Mouse (Mus musculus) liver, postnatal 0 days (tissue): ENCODE results near the gene Apmap. TPM values are rescaled to one million over a fixed set of nuclear protein-coding genes. Genes with fewer than 3 reads are reported as not detected.

ENCODE experiments used
- ATAC-seq: fragments of 200-750 bp; cut with Nextera tagmentation; 2 replicates; pipeline ENCODE4 v1.8.0; 2017; ENCODE audit warnings: mild to moderate bottlenecking, moderate library complexity
- DNase-seq: peaks from one replicate; pipeline ENCODE4 v3.0.0-alpha.2; 2016
- H3K27ac ChIP-seq: fragments of 300-500 bp; sonication (generic); 2 replicates; pipeline ENCODE4 v1.5.1; 2014; ENCODE audit warnings: antibody characterized with exemption, moderate library complexity, mild to moderate bottlenecking, low read depth
- H3K27me3 ChIP-seq: fragments of 300-500 bp; sonication (generic); 2 replicates; pipeline ENCODE4 v1.6.1; 2014; ENCODE audit warnings: low read length, control low read depth, mixed read lengths; ENCODE audit not compliant: insufficient read depth
- H3K36me3 ChIP-seq: fragments of 300-500 bp; sonication (generic); replicated peaks from 2 replicates; pipeline ENCODE4 v1.6.1; 2014; ENCODE audit warnings: mild to moderate bottlenecking, control low read depth, low read length, moderate library complexity, mixed read lengths; ENCODE audit not compliant: insufficient read depth
- H3K4me1 ChIP-seq: fragments of 300-500 bp; sonication (generic); 2 replicates; pipeline ENCODE4 v1.6.1; 2014; ENCODE audit warnings: antibody characterized with exemption, mild to moderate bottlenecking, control low read depth; ENCODE audit not compliant: insufficient read depth
- H3K4me2 ChIP-seq: fragments of 300-500 bp; sonication (generic); 2 replicates; pipeline ENCODE4 v1.6.1; 2014; ENCODE audit warnings: low read depth, mild to moderate bottlenecking, low read length, moderate library complexity, mixed read lengths
- H3K4me3 ChIP-seq: fragments of 300-500 bp; sonication (generic); 2 replicates; pipeline ENCODE4 v1.5.1; 2014; ENCODE audit warnings: low read depth, low read length
- H3K9ac ChIP-seq: fragments of 300-500 bp; sonication (generic); replicated peaks from 2 replicates; pipeline ENCODE4 v1.6.1; 2014; ENCODE audit warnings: mild to moderate bottlenecking, moderate library complexity
- H3K9me3 ChIP-seq: fragments of 300-500 bp; sonication (generic); 2 replicates; pipeline ENCODE4 v1.6.1; 2016; ENCODE audit warnings: mild to moderate bottlenecking, control low read depth, low read length, mixed read lengths
- CTCF ChIP-seq: sonication (generic); IDR thresholded peaks from 2 replicates; pipeline ENCODE4 v1.5.1; 2016; ENCODE audit warnings: antibody characterized with exemption, low read depth
- EP300 ChIP-seq: IDR thresholded peaks from 2 replicates; pipeline ENCODE4 v1.6.1; 2016; ENCODE audit warnings: antibody characterized with exemption, low read depth, mild to moderate bottlenecking
- WGBS: fragments of 180-500 bp; shearing (Covaris S2); extraction: QIAGEN DNeasy Blood & Tissue Kit; methylation state at CpG from one replicate; pipeline ENCODE4 v1.1.7; 2014; ENCODE audit not compliant: insufficient replicate concordance; 5-methylcytosine and 5-hydroxymethylcytosine counted together
- polyA plus RNA-seq: library from polyadenylated mRNA; unstranded; fragments of >200 nt; fragmentation: Nextera tagmentation; extraction: Ambion mirVana; gene quantifications from 2 replicates; pipeline ENCODE4 v1.2.1, GENCODE M21; 2015

The Apmap gene
- polyA plus RNA-seq, 1 experiment from 2014 or later = 46.0 TPM

DNA sequence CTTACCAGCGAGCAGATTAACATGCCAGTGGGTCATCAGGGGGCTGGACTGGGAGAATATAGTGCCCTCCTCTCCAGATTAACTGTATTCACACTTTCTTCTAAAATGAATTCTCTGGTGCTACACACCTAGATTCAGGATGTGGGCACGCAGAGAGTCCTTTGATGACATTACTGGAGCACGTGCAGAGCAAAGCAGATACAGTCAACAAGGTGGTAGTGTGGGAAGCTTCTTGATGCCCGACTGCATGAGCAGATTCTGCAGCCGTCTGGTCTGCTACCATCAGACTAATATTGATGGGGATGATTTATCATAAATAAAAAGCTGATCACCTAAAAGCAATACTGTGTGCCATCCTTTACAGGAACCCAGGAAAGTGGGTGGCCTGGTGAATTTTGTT lies 29.8 kb downstream of the Apmap start:
- no peaks in the 10 kb centered on the region for H3K4me1 ChIP-seq
- 77% methylated on average over 5 of the region's 5 CpGs for WGBS
- H3K9ac ChIP-seq = no peak overlapping the region
- no peak for TF ChIP-seq EP300
- TF ChIP-seq CTCF = no peak
- H3K4me3 ChIP-seq = no peak overlapping the region
- no peak overlapping the region for H3K4me2 ChIP-seq
- ATAC-seq = no peak
- no peaks in the 10 kb centered on the region for H3K9me3 ChIP-seq
- peak; percentile 5 for DNase-seq
- H3K27me3 ChIP-seq = no peaks in the 10 kb centered on the region
- H3K36me3 ChIP-seq = peaks cover 11% of the 10 kb centered on the region; the same call in 1 of the 2 replicates
- no peak overlapping the region for H3K27ac ChIP-seq

- no peaks in the 10 kb centered on the region for H3K9me3 ChIP-seq
- ATAC-seq (no peak), DNase-seq (no peak)
- no peaks in the 10 kb centered on the region; the same call in 1 of the 2 replicates for H3K36me3 ChIP-seq
- no peak overlapping the region for H3K4me3 ChIP-seq
- H3K9ac ChIP-seq = no peak overlapping the region
- TF ChIP-seq EP300 (no peak), CTCF (no peak)
- no peaks in the 10 kb centered on the region for H3K27me3 ChIP-seq
- no peak overlapping the region for H3K27ac ChIP-seq
- H3K4me1 ChIP-seq = no peaks in the 10 kb centered on the region
- WGBS = 75% methylated on average over 1 of the region's 1 CpGs
- no peak overlapping the region for H3K4me2 ChIP-seq
Measured at GRCm38 (mm10) chr2:150576256-150576655, 32.1 kb downstream of the Apmap start.

- Histone ChIP-seq H3K27ac (no peak overlapping the region), H3K9me3 (no peaks in the 10 kb centered on the region), H3K4me1 (no peaks in the 10 kb centered on the region; the same call in 1 of the 2 replicates), H3K9ac (no peak overlapping the region), H3K36me3 (no peaks in the 10 kb centered on the region), H3K4me3 (no peak overlapping the region), H3K4me2 (no peak overlapping the region), H3K27me3 (no peaks in the 10 kb centered on the region)
- 59% methylated on average over 3 of the region's 3 CpGs for WGBS
- peak; percentile 12 for DNase-seq
- no peak for ATAC-seq
- TF ChIP-seq EP300 (no peak), CTCF (no peak)
Measured at GRCm38 (mm10) chr2:150572463-150572862, 35.9 kb downstream of the Apmap start.

DNA sequence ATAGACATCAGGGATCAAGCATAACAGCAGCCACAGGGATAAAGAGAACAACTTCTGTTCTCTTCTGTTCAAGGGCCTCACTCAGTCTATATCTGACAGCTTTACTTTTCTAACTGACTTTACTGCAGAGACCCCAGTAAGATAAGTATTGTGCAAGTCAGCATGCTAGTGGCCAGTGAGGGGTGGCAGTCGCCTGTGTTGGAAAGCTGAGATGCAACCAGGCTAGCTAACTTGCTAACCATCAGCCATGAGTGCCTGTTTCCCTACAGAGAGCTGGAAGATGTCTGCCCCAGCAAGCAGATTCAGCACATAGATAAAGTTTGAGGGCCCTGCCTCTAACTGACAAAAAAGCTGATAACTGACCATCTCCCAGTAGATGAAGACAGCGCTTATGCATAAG lies 37.6 kb downstream of the Apmap start:
- 49% methylated on average over 2 of the region's 2 CpGs for WGBS
- H3K9ac ChIP-seq = no peak overlapping the region
- H3K4me1 ChIP-seq = peaks cover 6% of the 10 kb centered on the region
- H3K4me2 ChIP-seq = peak overlapping the region; percentile 38; the same call in 1 of the 2 replicates
- H3K27ac ChIP-seq = no peak overlapping the region
- no peaks in the 10 kb centered on the region for H3K27me3 ChIP-seq
- DNase-seq = no peak
- ATAC-seq = no peak
- no peaks in the 10 kb centered on the region for H3K9me3 ChIP-seq
- TF ChIP-seq CTCF (no peak), EP300 (no peak)
- no peaks in the 10 kb centered on the region for H3K36me3 ChIP-seq
- H3K4me3 ChIP-seq = no peak overlapping the region

DNA sequence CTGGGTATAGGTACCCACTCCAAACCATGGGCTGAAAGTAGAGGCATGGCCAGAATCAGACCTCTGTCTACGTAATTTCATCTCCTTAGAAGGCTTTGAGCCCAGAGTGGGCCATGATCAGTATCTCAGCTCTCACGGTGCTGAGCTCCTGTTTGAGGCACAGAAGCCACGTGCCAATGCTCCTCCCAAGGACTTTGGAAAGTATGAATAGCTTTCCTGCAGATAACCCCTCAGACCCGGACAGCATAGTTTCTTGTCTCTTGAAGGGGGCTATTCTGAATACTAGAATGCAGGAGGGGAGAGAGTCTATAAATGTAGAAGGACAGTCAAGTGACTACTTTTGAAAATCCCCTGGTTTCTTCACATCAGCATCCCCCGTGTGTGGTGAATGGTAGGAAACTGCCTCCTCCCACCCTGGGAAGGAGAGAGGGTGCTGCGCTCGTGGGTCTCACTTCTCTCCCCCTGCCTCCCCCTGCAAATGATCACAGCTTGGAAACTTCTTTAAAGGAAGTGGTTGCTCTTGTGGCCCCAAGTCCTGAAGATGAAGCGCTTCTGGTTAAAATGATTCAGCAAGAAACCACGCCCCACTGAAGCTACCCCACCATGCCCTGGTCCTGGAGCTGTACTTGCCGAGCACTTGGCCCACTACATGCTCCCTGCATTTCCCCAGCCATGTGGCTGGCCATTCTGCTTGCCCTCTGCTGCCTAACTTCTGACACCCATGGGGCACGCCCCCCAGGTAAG lies 38.3 kb downstream of the Apmap start, which contains the start of gene Cst7:
Cst7 (plus strand) TSS at position 569 of the 744 bp plus-strand sequence.
- peaks cover 6% of the 10 kb centered on the region for H3K4me1 ChIP-seq
- no peaks in the 10 kb centered on the region for H3K27me3 ChIP-seq
- no peak for TF ChIP-seq CTCF
- TF ChIP-seq EP300 = no peak
- WGBS = 30% methylated on average over 11 of the region's 11 CpGs
- H3K27ac ChIP-seq = no peak within 1 kb of the TSS
- no peak within 1 kb of the TSS for H3K9ac ChIP-seq
- DNase-seq = peak; percentile 16
- H3K36me3 ChIP-seq = no peaks in the 10 kb centered on the region
- H3K4me2 ChIP-seq = peak within 1 kb of the TSS; percentile 38
- ATAC-seq = peak; percentile 41; the same call in 1 of the 2 replicates
- H3K9me3 ChIP-seq = no peaks in the 10 kb centered on the region
- no peak within 1 kb of the TSS for H3K4me3 ChIP-seq

GRCm38 (mm10) chr2:150567051-150567450 lies 41.3 kb downstream of the Apmap start:
- no peak overlapping the region for H3K9ac ChIP-seq
- no peaks in the 10 kb centered on the region for H3K36me3 ChIP-seq
- TF ChIP-seq EP300 (no peak), CTCF (no peak)
- ATAC-seq (peak; percentile 30; the same call in 1 of the 2 replicates), DNase-seq (no peak)
- H3K4me2 ChIP-seq = no peak overlapping the region
- no peaks in the 10 kb centered on the region for H3K9me3 ChIP-seq
- H3K27me3 ChIP-seq = no peaks in the 10 kb centered on the region
- no peak overlapping the region for H3K4me3 ChIP-seq
- 0 out of 2 replicates have a peak overlapping the region, but pooled peaks have one; percentile 18 for H3K27ac ChIP-seq
- peaks cover 6% of the 10 kb centered on the region for H3K4me1 ChIP-seq
- WGBS = 18% methylated on average over 2 of the region's 2 CpGs
